Mouse (Mus musculus) liver, embryonic 16.5 days (tissue): ENCODE results near the gene Prss56. TPM values are rescaled to one million over a fixed set of nuclear protein-coding genes. Genes with fewer than 3 reads are reported as not detected.

Experiments used
- ATAC-seq: fragments of 200-750 bp; cut with Nextera tagmentation; 2 replicates; pipeline ENCODE4 v1.8.0; 2017; ENCODE audit warnings: low read depth, mild to moderate bottlenecking, moderate number of reproducible peaks, moderate library complexity
- H3K27ac ChIP-seq: fragments of 300-500 bp; sonication (generic); 2 replicates; pipeline ENCODE4 v1.5.1; 2014; ENCODE audit warnings: mild to moderate bottlenecking, low read length
- H3K27me3 ChIP-seq: fragments of 300-500 bp; sonication (generic); 2 replicates; pipeline ENCODE4 v1.6.1; 2014; ENCODE audit warnings: low read depth, low read length, mixed read lengths; ENCODE audit not compliant: control insufficient read depth, insufficient read depth
- H3K36me3 ChIP-seq: fragments of 300-500 bp; sonication (generic); 2 replicates; pipeline ENCODE4 v1.6.1; 2014; ENCODE audit warnings: mild to moderate bottlenecking; ENCODE audit not compliant: control insufficient read depth, insufficient read depth
- H3K4me1 ChIP-seq: fragments of 300-500 bp; sonication (generic); 2 replicates; pipeline ENCODE4 v1.6.1; 2014; ENCODE audit warnings: low read depth, low read length, mixed read lengths; ENCODE audit not compliant: control insufficient read depth
- H3K4me2 ChIP-seq: fragments of 300-500 bp; sonication (generic); 2 replicates; pipeline ENCODE4 v1.6.1; 2014; ENCODE audit warnings: low read depth, low read length, mixed read lengths
- H3K4me3 ChIP-seq: fragments of 300-500 bp; sonication (generic); 2 replicates; pipeline ENCODE4 v1.5.1; 2014; ENCODE audit warnings: low read depth, mild to moderate bottlenecking, low read length
- H3K9ac ChIP-seq: fragments of 300-500 bp; sonication (generic); 2 replicates; pipeline ENCODE4 v1.6.1; 2014; ENCODE audit warnings: low read depth, low read length
- H3K9me3 ChIP-seq: fragments of 300-500 bp; sonication (generic); replicated peaks from 2 replicates; pipeline ENCODE4 v1.6.1; 2016; ENCODE audit warnings: low read length; ENCODE audit not compliant: control insufficient read depth
- WGBS: fragments of 180-500 bp; shearing (Covaris S2); extraction: QIAGEN DNeasy Blood & Tissue Kit; methylation state at CpG from one replicate; pipeline ENCODE4 v1.1.7; 2014; ENCODE audit not compliant: insufficient replicate concordance; 5-methylcytosine and 5-hydroxymethylcytosine counted together
- polyA plus RNA-seq: library from polyadenylated mRNA; unstranded; fragments of >200 nt; fragmentation: Nextera tagmentation; extraction: Ambion mirVana; gene quantifications from 2 replicates; pipeline ENCODE4 v1.2.1, GENCODE M21; 2015

The Prss56 gene
- polyA plus RNA-seq, 1 experiment from 2014 or later: not detected

GRCm38 (mm10) chr1:87197296-87197695, 14.2 kb downstream of the Prss56 start:
- WGBS: 71% methylated on average over 9 of the region's 9 CpGs
- Histone ChIP-seq H3K4me1 (no peaks in the 10 kb centered on the region), H3K36me3 (no peaks in the 10 kb centered on the region), H3K9me3 (no peaks in the 10 kb centered on the region), H3K27me3 (no peaks in the 10 kb centered on the region), H3K9ac (no peak overlapping the region), H3K4me3 (no peak overlapping the region), H3K27ac (no peak overlapping the region), H3K4me2 (no peak overlapping the region)
- ATAC-seq: no peak

- no peaks in the 10 kb centered on the region for H3K9me3 ChIP-seq
- no peaks in the 10 kb centered on the region for H3K27me3 ChIP-seq
- 62% methylated on average over 12 of the region's 12 CpGs for WGBS
- no peak for ATAC-seq
- no peak overlapping the region for H3K4me2 ChIP-seq
- no peak overlapping the region for H3K9ac ChIP-seq
- H3K36me3 ChIP-seq: no peaks in the 10 kb centered on the region
- no peak overlapping the region for H3K4me3 ChIP-seq
- H3K4me1 ChIP-seq: no peaks in the 10 kb centered on the region
- H3K27ac ChIP-seq: no peak overlapping the region
These were observed 15.3 kb downstream of the Prss56 start for GRCm38 (mm10) chr1:87198119-87199065.

DNA sequence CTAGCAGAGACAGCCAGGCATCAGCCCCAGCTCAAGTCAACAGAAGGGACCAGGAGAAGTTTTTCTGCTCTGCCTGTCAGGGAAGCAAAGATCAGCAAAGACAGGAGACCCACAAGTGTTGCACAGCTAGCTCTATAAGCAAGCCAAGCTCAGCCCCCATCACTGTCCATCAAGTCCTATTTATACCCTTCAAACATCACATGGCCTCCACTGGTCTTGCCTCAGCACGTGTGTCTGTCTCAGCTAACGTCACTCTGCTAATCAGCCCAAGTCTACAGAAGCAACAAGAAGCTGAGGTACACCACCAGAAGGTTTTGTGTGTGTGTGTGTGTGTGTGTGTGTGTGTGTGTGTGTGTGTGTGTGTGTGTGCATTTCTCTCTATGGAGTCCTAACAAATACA, 17.7 kb downstream of the Prss56 start:
- Histone ChIP-seq H3K36me3 (no peaks in the 10 kb centered on the region), H3K4me1 (no peaks in the 10 kb centered on the region), H3K27ac (no peak overlapping the region), H3K9ac (no peak overlapping the region), H3K4me2 (no peak overlapping the region), H3K27me3 (no peaks in the 10 kb centered on the region; the same call in 1 of the 2 replicates), H3K9me3 (no peaks in the 10 kb centered on the region), H3K4me3 (no peak overlapping the region)
- 20% methylated on average over 2 of the region's 2 CpGs for WGBS
- no peak for ATAC-seq

DNA sequence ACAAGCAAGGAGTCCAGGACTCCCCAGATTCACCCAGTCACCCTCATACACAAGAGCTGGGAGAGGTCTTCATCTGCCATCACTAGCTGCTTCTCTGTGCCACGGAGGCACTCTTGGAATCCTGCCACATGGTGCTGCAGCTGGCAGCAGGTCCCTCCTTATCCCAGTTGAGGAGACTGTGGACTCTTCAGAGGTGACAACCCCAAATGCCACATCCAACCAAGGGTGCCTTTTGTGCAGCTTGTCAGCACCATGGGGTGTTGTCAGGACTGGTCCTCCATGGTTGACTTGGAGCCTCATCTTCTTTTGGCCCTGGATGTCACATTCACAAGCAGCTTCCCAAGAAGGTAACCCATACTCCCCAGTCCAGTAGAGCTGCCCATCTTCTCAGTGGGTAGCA, 18.7 kb downstream of the Prss56 start:
- 33% methylated on average over 1 of the region's 1 CpGs for WGBS
- no peak for ATAC-seq

GRCm38 (mm10) chr1:87203779-87204178, 20.7 kb downstream of the Prss56 start:
- no peaks in the 10 kb centered on the region for H3K4me1 ChIP-seq
- no peaks in the 10 kb centered on the region for H3K9me3 ChIP-seq
- H3K4me2 ChIP-seq: no peak overlapping the region
- H3K27me3 ChIP-seq: peaks cover 18% of the 10 kb centered on the region
- no peak overlapping the region for H3K4me3 ChIP-seq
- ATAC-seq: no peak
- 56% methylated on average over 5 of the region's 5 CpGs for WGBS
- H3K9ac ChIP-seq: no peak overlapping the region
- no peaks in the 10 kb centered on the region for H3K36me3 ChIP-seq
- H3K27ac ChIP-seq: no peak overlapping the region

More for the DNA sequence above, 18.7 kb downstream of the Prss56 start:
- no peak overlapping the region for H3K4me2 ChIP-seq
- H3K9me3 ChIP-seq: no peaks in the 10 kb centered on the region
- peaks cover 8% of the 10 kb centered on the region for H3K27me3 ChIP-seq
- H3K4me1 ChIP-seq: no peaks in the 10 kb centered on the region
- no peak overlapping the region for H3K9ac ChIP-seq
- no peak overlapping the region for H3K4me3 ChIP-seq
- H3K27ac ChIP-seq: no peak overlapping the region
- H3K36me3 ChIP-seq: no peaks in the 10 kb centered on the region

DNA sequence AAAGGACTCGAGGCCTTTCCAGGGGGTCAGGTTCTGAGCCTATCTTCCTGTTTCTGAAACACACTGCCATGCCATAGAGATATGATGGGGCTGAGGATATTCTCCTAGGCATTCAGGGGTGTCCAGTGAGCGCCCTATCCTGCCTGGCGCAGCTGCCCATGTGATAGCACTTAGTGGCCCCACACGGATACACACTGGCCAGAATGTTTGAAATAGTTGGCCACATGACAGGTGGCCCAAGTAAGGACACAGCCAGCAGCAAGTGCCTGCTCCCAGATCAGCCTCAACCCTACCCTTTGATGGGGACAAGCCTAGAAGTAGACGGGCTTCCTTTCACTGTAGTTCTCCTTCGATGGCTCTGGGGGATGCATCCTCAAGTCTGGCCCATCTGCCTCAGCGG, 21.4 kb downstream of the Prss56 start, which contains the start of gene Chrng:
Gene Chrng (plus strand): TSS at position 193 of the 400 bp plus-strand sequence.
- Histone ChIP-seq H3K36me3 (no peaks in the 10 kb centered on the region), H3K4me1 (no peaks in the 10 kb centered on the region), H3K27me3 (peaks cover 18% of the 10 kb centered on the region), H3K27ac (no peak within 1 kb of the TSS), H3K9me3 (no peaks in the 10 kb centered on the region), H3K4me2 (no peak within 1 kb of the TSS), H3K9ac (no peak within 1 kb of the TSS), H3K4me3 (no peak within 1 kb of the TSS)
- WGBS: 67% methylated on average over 7 of the region's 7 CpGs
- no peak for ATAC-seq

- 39% methylated on average over 6 of the region's 6 CpGs for WGBS
- Histone ChIP-seq H3K4me1 (no peaks in the 10 kb centered on the region), H3K9ac (no peak overlapping the region), H3K27ac (no peak overlapping the region), H3K4me2 (no peak overlapping the region), H3K36me3 (no peaks in the 10 kb centered on the region), H3K4me3 (no peak overlapping the region), H3K9me3 (no peaks in the 10 kb centered on the region), H3K27me3 (peaks cover 18% of the 10 kb centered on the region)
- no peak for ATAC-seq
These were observed 21.9 kb downstream of the Prss56 start for GRCm38 (mm10) chr1:87205038-87205437.

- Histone ChIP-seq H3K27ac (no peak overlapping the region), H3K9ac (no peak overlapping the region), H3K4me3 (no peak overlapping the region), H3K36me3 (no peaks in the 10 kb centered on the region), H3K4me2 (no peak overlapping the region), H3K9me3 (no peaks in the 10 kb centered on the region), H3K27me3 (peaks cover 18% of the 10 kb centered on the region), H3K4me1 (no peaks in the 10 kb centered on the region)
- WGBS: 38% methylated on average over 3 of the region's 3 CpGs
- no peak for ATAC-seq
These were observed 22.4 kb downstream of the Prss56 start for GRCm38 (mm10) chr1:87205502-87205901.

- no peak overlapping the region for H3K4me2 ChIP-seq
- no peaks in the 10 kb centered on the region for H3K36me3 ChIP-seq
- ATAC-seq: no peak
- WGBS: 18% methylated on average over 17 of the region's 17 CpGs
- H3K9me3 ChIP-seq: no peaks in the 10 kb centered on the region
- no peak overlapping the region for H3K9ac ChIP-seq
- H3K4me1 ChIP-seq: no peaks in the 10 kb centered on the region
- H3K27ac ChIP-seq: no peak overlapping the region
- H3K4me3 ChIP-seq: no peak overlapping the region
- H3K27me3 ChIP-seq: peaks cover 18% of the 10 kb centered on the region
These were observed 23.2 kb downstream of the Prss56 start for GRCm38 (mm10) chr1:87206339-87206738.
